Mouse (Mus musculus): ENCODE results near the gene Gm21866. TPM values are rescaled to one million over a fixed set of nuclear protein-coding genes. Genes with fewer than 3 reads are reported as not detected.
"Not testable (repeated sequence)": the region's sequence is repeated elsewhere in the genome, so short reads cannot be mapped to it uniquely, and the experiment has no call there.

Gene Gm21866
- total RNA-seq (2021) = not detected
- long read RNA-seq, experiment 1 = 0 reads
- long read RNA-seq, experiment 2 = 0 reads

GRCm38 (mm10) chrY:13465479-13465878 is at the start of gene Gm21866:
Gene Gm21866 (minus strand): TSS chrY:13465579.
- DNase-seq; intact Hi-C loops (cut with DNase I): not testable (repeated sequence)

GRCm38 (mm10) chrY:13493726-13494125 is 28.3 kb upstream of the Gm21866 start, which contains the start of gene Gm20773:
Gene Gm20773 (plus strand): TSS chrY:13494026.
- intact Hi-C loops (cut with DNase I); DNase-seq: not testable (repeated sequence)

Other genes with a start within 250 kb of the Gm21866 start
- gene Gm21828, start 241.7 kb downstream of the Gm21866 start, total RNA-seq (2021) = not detected
- gene Gm21440, start 213.2 kb downstream of the Gm21866 start, total RNA-seq (2021) = not detected
- gene Gm21454, start 213.1 kb downstream of the Gm21866 start, total RNA-seq (2021) = not detected
- not detected for gene Gm21725, start 116.5 kb downstream of the Gm21866 start, total RNA-seq (2021)
- gene Gm20773, start 28.4 kb upstream of the Gm21866 start, total RNA-seq (2021) = not detected

All from heart, postnatal 14 days (tissue).